Mouse (Mus musculus): ENCODE data around the gene Cdk9.

Cdk9 gene

DNA sequence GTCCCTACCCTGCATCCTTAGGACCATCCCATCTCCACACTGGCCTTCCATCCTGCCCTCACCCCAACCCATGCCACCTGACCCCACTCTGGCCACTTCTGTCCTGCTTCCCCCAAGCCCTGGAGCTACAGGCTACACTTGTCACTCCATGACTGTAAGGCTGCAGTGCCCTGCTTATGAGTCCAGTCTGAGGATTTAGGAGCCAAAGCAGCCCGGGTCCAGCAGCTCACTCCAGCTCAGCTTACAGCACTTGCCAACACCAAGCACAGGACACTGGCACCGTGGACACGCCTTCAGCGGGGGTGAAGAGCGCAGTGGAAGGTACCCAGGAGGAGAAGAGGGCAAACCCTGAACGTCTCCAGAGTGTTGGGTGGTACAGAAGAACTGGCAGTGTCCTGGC is 5.9 kb downstream of the Cdk9 start:
- no peak for DNase-seq (ENCODE audit: low spot score)

- DNase-seq (ENCODE audit: low spot score) = no peak
Measured at GRCm38 (mm10) chr2:32705018-32705417, 7.9 kb downstream of the Cdk9 start.

GRCm38 (mm10) chr2:32704021-32704421 is 8.9 kb downstream of the Cdk9 start, which contains the start of gene Fpgs:
Gene Fpgs, minus strand, starts transcription at chr2:32704145.
- peak; percentile 69 for DNase-seq (ENCODE audit: low spot score)

DNA sequence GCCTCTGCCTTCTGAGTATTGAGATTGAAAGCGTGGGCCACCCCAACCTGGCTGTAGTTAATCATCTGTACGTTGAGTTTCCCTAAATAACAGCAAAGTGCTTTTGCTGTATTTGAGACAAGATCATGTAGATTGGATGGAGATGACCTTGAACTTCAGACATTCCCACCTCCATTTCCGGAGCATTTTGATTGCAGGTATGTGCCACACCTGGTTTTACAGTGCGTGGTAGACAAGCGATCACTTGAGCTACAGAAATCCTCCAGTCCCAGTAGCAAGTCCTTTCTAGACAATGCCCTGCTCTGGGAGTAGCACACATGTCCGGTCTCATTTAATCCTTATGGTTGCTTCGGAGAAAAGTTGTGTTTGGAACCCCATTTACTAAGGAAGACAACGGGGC is 9.8 kb downstream of the Cdk9 start:
- no peak for DNase-seq (ENCODE audit: low spot score)

- no peak for DNase-seq (ENCODE audit: low spot score)
Measured at GRCm38 (mm10) chr2:32700966-32701743, 11.7 kb downstream of the Cdk9 start.

GRCm38 (mm10) chr2:32699680-32700079 is 13.2 kb downstream of the Cdk9 start:
- DNase-seq (ENCODE audit: low spot score) = no peak

- DNase-seq (ENCODE audit: low spot score) = no peak
Measured at GRCm38 (mm10) chr2:32694691-32695090, 18.2 kb downstream of the Cdk9 start.

DNA sequence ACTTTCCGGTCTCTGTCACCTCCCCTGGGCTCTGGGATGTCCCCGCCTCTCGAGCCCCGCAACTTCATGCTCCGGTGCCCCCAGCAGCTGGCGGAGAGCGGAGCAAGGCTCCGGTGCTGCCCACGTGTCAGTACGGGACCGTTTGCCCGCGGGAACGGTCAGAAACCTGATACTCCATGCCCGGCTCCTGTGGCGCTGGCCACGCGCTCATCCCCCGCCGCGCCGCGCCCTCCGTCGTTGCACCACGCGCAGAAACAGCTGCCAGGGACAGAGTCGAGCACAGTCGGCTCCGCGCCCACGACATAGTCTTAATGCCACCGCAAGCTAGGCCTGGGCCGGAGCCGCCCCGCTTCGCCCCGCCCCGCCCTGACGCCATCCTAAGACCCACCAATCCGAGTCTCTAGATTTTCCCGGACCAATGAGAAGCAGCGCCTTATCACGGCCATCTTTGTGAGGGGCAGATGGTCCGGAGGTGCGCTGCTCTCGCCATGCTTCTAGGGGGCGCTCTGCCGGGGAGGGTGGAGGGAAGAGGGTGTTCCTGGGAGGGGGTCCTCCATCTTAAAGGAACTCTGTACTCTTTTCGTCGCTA is 19.0 kb downstream of the Cdk9 start:
- peak; percentile 98 for DNase-seq (ENCODE audit: low spot score)

DNA sequence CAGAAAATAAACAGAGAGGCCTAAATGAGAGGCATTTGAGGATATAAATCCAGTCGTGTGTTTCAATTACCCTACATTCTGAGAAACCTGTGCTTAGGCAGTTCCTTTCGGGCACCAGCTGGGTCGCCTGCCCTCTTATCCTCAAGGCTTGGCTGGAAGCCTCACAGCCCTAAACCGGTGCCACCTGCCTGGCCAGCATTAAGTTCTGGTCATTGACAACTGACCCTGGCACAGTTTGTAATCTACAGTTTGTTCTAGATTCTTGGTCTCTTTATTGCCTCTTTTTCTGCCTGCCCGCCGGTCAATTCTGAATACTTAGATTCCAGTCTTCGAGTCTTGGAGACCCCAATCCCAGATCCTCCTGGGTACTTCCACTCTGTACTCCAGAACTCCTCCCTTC is 19.6 kb downstream of the Cdk9 start:
- DNase-seq (ENCODE audit: low spot score) = no peak

- DNase-seq (ENCODE audit: low spot score) = no peak
Measured at GRCm38 (mm10) chr2:32692496-32692895, 20.4 kb downstream of the Cdk9 start.

DNA sequence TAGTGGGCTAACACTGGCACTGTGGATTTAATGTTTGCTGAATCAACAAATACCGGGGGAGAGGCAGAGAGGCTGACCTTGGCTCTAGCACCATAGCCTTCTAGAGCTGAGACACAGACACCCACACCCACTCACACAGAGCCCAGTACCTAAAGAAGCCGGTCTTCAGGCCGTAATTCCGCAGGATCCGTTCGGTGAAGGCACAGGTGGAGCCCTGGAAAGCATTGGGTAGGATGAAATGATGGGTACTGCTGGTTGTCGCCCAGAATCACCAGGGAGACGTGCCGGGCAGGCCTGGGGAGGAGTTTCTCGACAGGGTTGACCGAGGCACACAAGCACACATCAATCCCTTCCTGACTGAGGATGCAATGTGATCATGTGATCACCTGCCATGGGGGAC is 21.8 kb downstream of the Cdk9 start:
- no peak for DNase-seq (ENCODE audit: low spot score)

DNA sequence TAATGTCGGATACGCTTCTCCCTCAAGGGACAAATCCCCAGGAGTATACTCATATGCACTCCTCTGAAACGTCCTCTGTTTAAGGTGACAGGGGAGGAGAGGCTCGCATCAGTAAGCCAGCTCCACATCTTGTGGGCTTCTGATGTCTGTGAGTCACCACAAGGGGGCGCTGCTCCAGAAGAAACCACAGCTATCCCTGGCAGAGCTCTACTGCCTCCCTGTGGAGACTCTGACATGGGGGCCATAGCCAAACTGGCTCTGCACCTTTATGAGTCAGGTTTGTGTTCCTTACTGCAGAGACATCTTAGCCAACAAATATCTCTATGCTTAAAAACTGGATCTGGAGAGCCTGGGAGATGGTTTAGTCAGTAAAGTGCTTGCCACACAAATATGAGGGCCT is 23.5 kb downstream of the Cdk9 start:
- peak; percentile 71 for DNase-seq (ENCODE audit: low spot score)

DNA sequence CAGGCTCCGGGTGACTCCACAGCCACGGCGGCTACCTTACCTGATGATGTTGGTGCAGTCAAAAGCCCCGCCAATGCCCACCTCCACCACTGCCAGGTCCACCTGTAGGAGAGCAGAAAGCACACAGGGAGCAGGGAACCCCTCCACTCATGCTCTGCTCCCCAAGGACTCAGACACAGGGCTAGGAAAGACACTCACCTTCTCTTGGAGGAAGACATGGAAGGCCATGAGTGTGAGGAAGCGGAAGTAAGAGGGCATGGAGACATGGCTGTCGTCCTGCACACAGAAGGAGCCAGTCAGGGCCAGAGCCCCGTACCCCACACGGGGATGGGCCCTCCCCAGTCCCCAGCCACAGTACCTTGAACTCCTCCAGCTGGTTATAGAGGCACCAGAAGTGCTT is 25.3 kb downstream of the Cdk9 start:
- no peak for DNase-seq (ENCODE audit: low spot score)

- DNase-seq (ENCODE audit: low spot score) = no peak
Measured at GRCm38 (mm10) chr2:32686640-32687039, 26.2 kb downstream of the Cdk9 start.

- peak; percentile 78 for DNase-seq (ENCODE audit: low spot score)
Measured at GRCm38 (mm10) chr2:32685807-32686206, 27.1 kb downstream of the Cdk9 start.

DNA sequence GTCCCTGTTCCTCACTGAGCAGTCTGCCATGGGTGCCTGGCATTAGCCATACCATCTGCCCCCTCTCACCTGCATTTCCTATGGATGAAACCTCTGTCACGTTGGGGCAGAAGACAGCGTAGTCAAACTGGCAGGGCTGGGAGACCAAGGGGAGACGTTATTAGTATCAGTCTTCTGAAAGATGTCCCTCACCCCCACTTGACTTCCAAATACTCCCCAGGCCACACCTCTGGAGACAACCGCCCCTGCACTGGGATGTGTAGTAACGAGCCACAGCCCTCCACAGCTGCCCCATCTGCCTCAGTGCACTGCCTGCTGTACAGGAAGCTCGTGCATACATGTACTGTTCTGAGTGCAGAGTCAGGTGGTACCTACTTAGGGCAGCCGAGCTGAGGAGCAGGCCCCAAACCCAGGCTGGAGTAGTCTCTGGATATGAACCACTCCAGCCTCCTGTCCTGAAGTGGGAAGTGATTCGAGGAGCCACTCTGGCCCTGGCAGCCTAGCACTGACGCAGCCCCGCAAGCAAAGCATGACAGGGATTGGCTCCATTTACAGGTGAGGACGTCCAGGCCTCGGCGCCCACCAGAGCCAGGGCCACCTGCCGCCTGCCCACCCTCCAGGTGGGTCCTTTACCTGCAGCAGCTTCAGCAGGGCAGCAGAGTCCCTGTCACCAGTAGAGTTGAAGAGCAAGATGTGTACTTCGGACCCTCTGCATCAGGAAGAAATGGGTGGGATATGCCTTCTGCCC is 28.0 kb downstream of the Cdk9 start:
- no peak for DNase-seq (ENCODE audit: low spot score)

- DNase-seq (ENCODE audit: low spot score) = no peak
Measured at GRCm38 (mm10) chr2:32683701-32684100, 29.2 kb downstream of the Cdk9 start.

GRCm38 (mm10) chr2:32682721-32683417 is 30.0 kb downstream of the Cdk9 start:
- no peak for DNase-seq (ENCODE audit: low spot score)

GRCm38 (mm10) chr2:32681754-32682153 is 31.1 kb downstream of the Cdk9 start:
- DNase-seq (ENCODE audit: low spot score) = no peak

DNA sequence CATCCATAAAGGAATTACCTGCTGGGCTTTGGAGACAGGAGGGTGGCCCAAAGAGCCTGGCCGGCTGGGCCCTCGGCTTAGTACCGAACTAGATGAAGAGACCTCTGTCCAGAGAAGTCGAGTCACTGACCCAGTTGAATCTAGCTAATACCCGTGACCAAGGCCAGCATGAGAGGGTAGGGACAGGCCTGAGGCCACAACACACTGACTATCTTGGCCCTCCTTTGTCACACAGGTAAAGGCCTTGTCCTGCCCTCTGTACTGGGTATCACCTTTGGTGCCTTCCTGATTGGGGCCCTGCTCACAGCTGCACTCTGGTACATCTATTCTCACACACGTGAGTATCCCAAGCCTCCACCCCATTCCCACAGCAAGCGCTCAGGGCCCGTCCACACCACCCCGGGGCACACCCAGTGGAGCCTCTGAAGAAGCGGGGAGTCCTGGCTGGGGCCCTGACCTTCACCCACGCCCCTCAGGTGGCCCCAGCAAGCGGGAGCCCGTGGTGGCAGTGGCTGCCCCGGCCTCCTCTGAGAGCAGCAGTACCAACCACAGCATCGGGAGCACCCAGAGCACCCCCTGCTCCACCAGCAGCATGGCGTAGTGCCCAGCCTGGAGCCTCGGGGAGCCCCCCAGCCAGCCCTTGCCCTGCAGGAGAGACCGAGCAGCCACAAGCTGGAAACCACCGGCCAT is 31.8 kb downstream of the Cdk9 start:
- DNase-seq (ENCODE audit: low spot score) = no peak

- no peak for DNase-seq (ENCODE audit: low spot score)
Measured at GRCm38 (mm10) chr2:32680051-32680451, 32.8 kb downstream of the Cdk9 start.

- no peak for DNase-seq (ENCODE audit: low spot score)
Measured at GRCm38 (mm10) chr2:32677683-32678082, 35.2 kb downstream of the Cdk9 start.

Measured in yolk sac, embryonic 10.5 days (tissue).